Mouse (Mus musculus): Measurements from ENCODE around the gene Dntt.

Dntt gene

DNA sequence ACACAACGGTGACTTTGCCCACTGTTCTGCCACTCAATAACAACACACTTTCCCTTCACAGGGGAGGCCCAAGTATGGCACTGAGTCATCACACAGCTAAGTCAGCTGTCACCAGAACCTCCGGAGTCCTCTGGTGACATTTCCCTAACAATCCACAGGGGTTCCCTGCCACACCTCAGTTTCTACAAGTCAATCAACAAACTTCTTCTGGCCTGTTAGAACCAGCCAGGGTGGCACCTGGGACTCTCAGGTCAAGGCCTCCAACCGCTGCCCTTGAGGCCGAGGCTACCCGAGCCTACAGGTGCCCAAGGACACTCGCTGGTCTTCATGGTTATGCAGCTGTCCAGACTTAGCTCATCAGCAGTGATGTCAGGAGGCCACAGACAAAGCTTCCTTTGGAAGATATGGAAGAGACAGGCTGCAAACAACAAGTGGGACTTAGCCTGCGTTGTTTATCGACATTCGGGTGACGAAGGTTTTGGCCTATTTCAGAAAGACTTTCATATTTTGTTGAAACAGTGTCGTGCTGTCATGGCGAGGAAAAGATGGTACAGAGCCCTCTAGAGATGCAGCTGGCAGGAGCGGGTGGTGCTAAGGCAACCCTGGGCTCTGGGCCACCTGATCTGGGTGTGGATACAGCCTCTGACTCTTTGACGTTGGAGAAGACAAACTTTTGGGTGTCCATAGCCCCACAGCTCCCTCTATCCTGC lies 44.8 kb downstream of the Dntt start:
- no peak for DNase-seq

DNA sequence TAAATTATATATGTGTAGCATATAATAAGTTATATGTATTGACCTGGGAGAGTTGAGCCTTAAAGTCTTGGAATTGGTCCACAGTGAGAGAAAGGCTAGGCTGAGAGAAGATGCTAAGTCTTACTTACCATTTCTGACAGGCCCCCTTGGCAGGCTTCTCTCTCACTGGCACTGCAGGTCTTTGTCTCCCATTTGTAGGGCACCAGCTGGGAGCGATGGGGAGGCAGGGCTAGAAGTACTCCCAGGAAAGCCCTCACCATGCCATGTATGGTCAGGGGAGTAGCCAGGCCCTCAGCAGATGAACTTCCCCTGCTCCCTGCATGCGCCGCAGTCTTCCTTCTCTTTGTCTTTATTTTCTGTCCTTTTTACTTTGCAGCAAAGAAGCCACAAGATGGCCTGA lies 47.8 kb downstream of the Dntt start, which contains the start of gene Opalin:
Gene Opalin (minus strand): TSS at position 208 of the 400 bp plus-strand sequence.
- DNase-seq = no peak

DNA sequence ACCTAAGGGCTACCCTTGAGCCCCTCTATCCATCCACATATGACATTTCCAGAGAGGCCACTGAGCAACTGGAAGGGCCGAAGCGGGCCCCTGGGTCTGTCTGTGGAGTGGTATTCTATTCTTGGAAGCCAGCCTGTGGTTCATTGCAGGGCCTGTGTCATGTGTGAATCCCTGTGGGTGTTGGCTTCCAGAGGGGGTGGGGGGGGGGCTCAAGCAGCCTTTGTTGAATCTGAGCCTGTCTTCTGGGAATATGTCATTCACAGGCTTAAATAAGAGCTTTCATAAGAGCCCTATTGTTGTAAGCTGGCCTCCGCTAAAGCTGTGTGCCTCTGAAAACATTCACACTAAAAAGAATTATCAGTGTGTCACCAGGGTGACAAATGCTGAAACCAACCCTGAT lies 52.5 kb downstream of the Dntt start:
- DNase-seq = no peak

DNA sequence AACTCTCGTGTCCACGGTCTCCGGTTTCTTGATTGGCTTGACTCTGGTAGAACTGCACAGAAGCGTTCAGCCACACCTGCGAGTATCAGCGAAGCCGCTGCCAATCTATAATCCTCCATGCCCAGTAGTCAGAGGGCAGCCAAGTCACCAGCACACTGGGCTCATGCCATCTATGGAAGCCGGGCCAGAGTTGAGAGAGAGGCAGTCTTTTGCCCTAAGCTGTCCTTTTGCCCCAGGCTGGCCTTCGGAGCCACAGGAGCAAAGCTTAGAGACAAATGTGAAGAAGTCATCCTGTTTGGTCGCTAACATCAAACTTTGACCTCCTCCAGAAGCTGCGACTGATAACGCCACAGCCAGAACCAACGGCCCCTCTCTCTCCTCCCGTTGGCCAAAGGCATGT lies 54.6 kb downstream of the Dntt start:
- DNase-seq = no peak

DNA sequence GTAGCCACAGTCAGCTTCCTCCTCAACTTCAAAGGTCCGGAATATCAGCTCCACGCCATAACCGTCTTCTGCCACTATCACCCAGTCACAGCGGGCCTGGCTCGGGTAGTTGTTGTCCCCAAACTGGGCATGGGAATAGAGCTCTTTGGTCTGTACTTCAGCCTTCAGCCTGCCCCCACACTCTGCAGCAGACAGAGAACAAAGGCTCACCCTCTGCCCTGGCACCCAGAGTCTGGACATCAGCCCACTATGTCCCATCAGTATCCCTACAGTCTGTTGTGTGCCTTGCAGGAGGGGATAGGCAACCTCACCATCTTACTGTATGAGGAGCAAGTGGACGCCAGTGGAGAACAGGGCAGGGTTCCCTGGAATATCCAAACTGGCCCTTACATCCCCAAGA lies 57.2 kb downstream of the Dntt start:
- no peak for DNase-seq

DNA sequence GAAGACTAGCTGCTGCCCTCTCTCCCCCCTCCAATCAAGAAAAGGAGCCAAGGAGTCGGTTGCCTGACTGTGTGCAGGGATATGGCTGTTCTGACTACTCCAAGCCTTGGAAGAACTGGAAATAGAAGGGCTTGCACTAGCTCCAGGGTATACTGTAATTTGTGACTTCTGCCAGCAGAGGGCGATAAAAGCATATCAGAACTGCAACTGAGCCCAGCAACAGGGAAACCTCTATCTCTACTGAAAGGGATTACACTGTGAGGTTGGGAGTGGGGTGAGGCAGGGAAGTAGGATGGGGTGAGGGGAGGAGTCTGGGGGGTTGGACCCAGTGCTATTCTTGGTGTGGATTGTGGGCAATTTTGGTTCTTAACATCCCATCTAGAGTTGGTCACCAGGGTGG lies 57.6 kb downstream of the Dntt start:
- peak; percentile 75 for DNase-seq

DNA sequence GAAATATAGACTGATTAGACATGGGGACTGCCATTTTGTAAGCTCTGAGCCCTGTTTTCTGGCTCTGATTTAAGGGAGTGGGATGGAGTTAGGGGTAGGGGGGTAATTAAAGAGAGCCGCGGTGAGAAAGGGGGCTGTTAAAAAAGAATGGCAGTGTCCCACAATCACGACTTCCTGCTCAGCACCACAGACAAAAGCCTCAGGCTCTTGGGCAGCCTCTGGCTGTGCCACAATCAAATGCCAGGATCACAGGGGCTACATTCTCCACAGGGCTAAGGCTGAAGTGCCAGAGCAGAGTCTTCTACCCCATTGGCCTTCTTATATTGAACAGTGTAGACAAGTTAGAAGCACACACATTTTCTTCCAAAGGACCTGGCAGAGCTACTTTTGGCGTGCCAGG lies 58.8 kb downstream of the Dntt start:
- DNase-seq = no peak

DNA sequence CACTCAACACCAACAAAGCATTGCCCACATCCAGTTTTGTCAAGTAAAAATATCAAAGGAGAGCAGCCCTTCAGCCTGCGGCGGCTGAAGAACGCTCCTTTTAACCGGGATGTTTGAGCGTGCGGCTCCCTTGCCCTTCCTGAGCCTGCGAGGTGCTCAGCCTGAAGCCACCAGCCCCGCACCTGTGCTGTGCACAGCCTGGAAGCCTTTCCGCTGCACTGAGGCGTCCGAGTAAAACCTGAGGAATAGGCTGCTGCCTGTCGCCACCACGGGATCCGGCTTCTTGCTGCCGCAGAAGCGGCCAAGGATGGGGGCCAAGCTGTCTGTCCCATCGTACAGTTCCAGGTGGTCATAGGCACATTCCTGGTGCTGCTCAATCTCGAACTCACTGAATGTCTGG lies 59.4 kb downstream of the Dntt start:
- DNase-seq = no peak

DNA sequence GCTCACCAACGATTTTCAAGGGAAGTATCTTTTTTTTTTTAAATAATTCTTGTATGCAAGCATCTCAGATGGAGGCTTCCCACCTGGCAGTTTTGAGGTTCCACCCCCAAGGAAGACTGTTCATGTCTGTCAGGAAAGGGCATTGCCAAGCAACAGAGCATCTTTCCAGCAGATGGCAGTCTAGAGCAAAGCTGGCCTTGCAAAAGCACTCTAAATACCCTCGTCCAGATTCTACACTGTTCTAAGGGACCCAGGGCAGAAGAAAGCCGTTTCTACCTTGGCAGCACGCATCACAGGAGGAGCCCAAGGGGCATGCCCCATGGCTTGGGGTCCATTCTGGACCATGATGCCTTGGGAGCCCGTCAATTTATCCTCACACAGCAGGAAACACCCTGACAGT lies 60.8 kb downstream of the Dntt start:
- peak; percentile 39 for DNase-seq

DNA sequence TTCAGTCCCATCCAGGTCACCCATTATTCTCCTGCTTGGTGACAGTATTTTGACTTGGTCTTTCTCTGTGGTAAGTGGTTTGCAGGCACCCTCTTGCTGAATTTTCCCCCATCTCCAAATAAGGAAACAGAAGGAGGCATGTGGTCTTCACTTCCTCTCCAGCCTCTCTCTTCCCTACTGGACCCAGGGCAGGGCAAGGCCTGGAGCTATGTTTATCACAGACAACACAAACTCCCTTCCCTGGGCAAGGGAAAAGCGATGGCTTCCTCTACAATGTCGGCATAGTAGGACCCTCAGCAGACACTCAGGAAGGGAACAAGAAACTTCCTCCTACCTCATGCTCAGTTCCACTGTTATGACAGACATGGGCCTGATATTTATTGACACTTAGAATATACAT lies 62.8 kb downstream of the Dntt start:
- no peak for DNase-seq

DNA sequence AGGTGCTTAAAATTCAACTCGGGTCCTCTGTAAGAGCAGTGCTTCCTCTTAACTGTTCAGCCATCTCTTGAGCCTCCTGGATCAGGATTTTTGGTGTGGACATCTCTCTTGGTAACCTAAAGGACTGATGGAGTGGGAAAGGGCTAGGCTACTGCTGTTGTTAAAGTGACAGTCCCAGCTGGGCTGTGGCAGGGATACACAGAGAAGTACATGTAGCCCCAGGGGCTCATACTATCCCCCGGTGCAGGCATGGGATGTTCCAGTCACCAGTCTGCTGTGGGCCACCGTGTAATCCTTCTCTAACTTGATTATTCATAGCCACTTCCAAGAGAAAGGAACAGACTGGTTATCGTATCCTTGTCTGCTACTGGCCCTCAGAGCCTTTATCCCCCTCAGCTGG lies 68.0 kb downstream of the Dntt start:
- no peak for DNase-seq

DNA sequence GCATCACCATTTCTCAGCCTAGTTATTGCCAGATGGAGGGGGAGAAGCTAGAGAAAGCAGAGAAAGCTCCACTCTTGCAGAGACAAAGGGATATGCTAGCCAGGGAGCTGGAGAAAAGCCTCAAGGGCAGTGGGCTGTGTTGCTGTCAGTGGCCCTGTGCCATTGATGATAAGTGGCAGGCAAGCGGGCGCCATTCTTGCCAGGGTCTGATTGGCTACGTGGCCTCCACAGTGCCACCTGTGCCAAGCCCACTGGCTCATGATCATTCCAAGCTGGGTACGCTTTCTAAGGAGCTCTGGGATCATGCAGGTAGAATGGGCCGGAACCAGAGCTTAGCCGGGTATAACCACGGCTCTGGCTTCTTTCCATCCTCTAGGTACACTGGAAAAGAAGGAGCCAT lies 71.8 kb downstream of the Dntt start:
- DNase-seq = no peak

DNA sequence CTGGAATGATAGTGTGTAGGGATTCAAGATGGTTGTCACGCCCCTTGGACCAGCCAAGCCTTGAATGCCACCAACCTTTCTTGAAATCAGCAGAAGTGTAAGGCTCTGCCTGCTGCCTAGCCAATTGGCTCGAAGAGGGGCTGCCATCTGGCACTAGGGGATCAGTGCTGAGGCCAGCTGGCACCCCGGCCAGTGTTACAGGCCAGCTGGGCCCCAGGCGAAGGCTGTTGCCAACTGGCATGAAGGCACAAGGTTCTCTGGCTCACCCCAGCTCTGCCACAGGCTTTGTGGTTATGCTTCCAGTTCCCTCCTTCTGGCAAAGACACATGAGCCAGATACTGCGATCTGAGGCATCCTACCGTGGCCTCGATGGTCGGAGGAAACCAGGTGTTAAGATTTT lies 72.3 kb downstream of the Dntt start:
- DNase-seq = peak; percentile 17

DNA sequence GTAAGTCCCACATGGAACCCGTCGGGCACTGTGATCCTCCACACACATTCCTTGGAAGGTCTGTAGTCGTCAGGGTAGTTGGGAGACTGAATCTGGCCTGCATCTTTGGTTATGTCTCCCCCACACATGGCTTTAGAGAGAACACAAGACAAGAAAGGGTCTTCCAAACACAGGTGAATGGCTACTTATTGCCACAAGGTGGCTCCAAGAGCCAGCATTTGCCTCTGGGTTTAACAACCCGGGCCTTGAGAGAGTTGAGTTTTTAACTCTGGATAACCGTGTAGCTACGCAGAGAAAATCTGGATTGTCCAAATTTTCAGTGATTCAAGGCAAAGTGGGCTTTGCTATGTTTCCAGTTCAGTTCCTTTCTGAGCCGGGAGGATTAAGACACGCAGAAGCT lies 75.8 kb downstream of the Dntt start:
- peak; percentile 30 for DNase-seq

DNA sequence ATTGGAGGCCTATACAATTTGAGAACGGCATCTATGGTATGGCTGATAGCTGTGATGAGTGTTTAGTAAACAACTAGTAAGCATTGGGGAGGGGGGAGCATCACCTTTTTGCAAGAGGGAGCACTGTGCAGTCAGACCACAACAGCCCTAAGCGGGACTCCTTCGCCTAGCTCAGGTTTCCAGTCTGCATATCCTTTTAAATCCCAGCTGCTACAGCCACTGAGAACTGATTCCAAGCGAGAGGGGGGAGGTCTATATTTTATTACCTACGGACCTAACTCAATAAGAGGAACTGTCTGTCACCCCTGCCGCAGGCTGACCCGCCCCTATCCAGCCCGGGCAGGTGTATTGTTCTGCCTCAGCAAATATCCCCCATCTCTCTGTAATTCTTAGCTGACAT lies 78.5 kb downstream of the Dntt start:
- DNase-seq = no peak

DNA sequence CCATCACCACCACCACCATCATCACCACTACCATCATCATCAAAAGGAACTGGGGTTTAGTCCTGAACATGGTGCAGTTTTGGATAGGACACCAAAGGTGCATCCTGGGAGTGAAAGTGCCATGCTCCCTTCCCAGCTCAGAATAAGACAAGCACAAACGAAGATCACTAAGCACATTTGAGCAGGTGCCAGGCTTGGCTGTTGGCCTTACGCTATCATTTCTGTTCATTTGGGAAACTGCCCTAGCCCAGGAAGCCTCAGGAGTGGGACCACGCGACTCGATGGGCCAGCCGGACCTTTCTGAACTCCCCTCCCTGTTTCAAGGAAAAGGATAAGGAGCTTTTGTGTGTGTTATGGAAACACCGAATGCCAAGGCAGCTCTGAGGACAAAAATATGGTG lies 79.6 kb downstream of the Dntt start:
- no peak for DNase-seq
